Mouse (Mus musculus) heart, embryonic 11.5 days (tissue): ENCODE results near the gene Slc35b2. TPM values are rescaled to one million over a fixed set of nuclear protein-coding genes. Genes with fewer than 3 reads are reported as not detected.

Experiments
- ATAC-seq: fragments of 200-750 bp; cut with Nextera tagmentation; replicated peaks from 2 replicates; pipeline ENCODE4 v1.8.0; 2017; ENCODE audit warnings: moderate library complexity; ENCODE audit not compliant: insufficient number of reproducible peaks, low FRiP score, low TSS enrichment
- H3K27ac ChIP-seq: fragments of 300-500 bp; sonication (generic); 2 replicates; pipeline ENCODE4 v1.5.1; 2014; ENCODE audit warnings: mild to moderate bottlenecking, low read depth, low read length
- H3K27me3 ChIP-seq: fragments of 300-500 bp; sonication (generic); 2 replicates; pipeline ENCODE4 v1.6.1; 2014; ENCODE audit warnings: mild to moderate bottlenecking, low read length, mixed read lengths; ENCODE audit not compliant: control insufficient read depth, insufficient read depth
- H3K36me3 ChIP-seq: fragments of 300-500 bp; sonication (generic); 2 replicates; pipeline ENCODE4 v1.6.1; 2014; ENCODE audit warnings: mild to moderate bottlenecking, low read length, moderate library complexity, mixed read lengths; ENCODE audit not compliant: control insufficient read depth, insufficient read depth
- H3K4me1 ChIP-seq: fragments of 300-500 bp; sonication (generic); 2 replicates; pipeline ENCODE4 v1.6.1; 2014; ENCODE audit warnings: low read length; ENCODE audit not compliant: control insufficient read depth, insufficient read depth
- H3K4me2 ChIP-seq: fragments of 300-500 bp; sonication (generic); 2 replicates; pipeline ENCODE4 v1.6.1; 2014; ENCODE audit warnings: mild to moderate bottlenecking, moderate library complexity
- H3K4me3 ChIP-seq: fragments of 300-500 bp; sonication (generic); 2 replicates; pipeline ENCODE4 v1.5.1; 2014; ENCODE audit warnings: low read depth, low read length
- H3K9ac ChIP-seq: fragments of 300-500 bp; sonication (generic); 2 replicates; pipeline ENCODE4 v1.6.1; 2014; ENCODE audit warnings: mild to moderate bottlenecking, low read depth, low read length, moderate library complexity
- H3K9me3 ChIP-seq: fragments of 300-500 bp; sonication (generic); replicated peaks from 2 replicates; pipeline ENCODE4 v1.6.1; 2016; ENCODE audit warnings: low read length; ENCODE audit not compliant: control insufficient read depth
- WGBS: fragments of 180-500 bp; shearing (Covaris S2); extraction: QIAGEN DNeasy Blood & Tissue Kit; methylation state at CpG from one replicate; pipeline ENCODE4 v1.1.7; 2014; ENCODE audit not compliant: insufficient replicate concordance; 5-methylcytosine and 5-hydroxymethylcytosine counted together
- polyA plus RNA-seq: library from polyadenylated mRNA; unstranded; fragments of >200 nt; fragmentation: Nextera tagmentation; extraction: Ambion mirVana; gene quantifications from 2 replicates; pipeline ENCODE4 v1.2.1, GENCODE M21; 2014

Gene Slc35b2
- polyA plus RNA-seq = 87.2 and 91.0 TPM in 2 replicates

GRCm38 (mm10) chr17:45563655-45564530 is at the start of gene Slc35b2:
Gene Slc35b2, plus strand, starts transcription at chr17:45563874.
- Histone ChIP-seq H3K27me3 (no peaks in the 10 kb centered on the region), H3K9me3 (no peaks in the 10 kb centered on the region), H3K4me1 (peaks cover 14% of the 10 kb centered on the region), H3K4me2 (peak within 1 kb of the TSS; percentile 84), H3K4me3 (peak within 1 kb of the TSS; percentile 84), H3K9ac (peak within 1 kb of the TSS; percentile 91), H3K36me3 (peaks cover 18% of the 10 kb centered on the region), H3K27ac (peak within 1 kb of the TSS; percentile 80)
- WGBS = under 1% methylated on average over 57 of the region's 61 CpGs
- peak; percentile 63 for ATAC-seq

- 29% methylated on average over 15 of the region's 15 CpGs for WGBS
- Histone ChIP-seq H3K4me3 (no peak overlapping the region), H3K4me2 (no peak overlapping the region), H3K27me3 (no peaks in the 10 kb centered on the region), H3K36me3 (0 out of 2 replicates have a peak, but pooled peaks cover 4% of the 10 kb centered on the region), H3K9ac (no peak overlapping the region), H3K27ac (no peak overlapping the region), H3K4me1 (peaks cover 3% of the 10 kb centered on the region; the same call in 1 of the 2 replicates), H3K9me3 (no peaks in the 10 kb centered on the region)
- no peak for ATAC-seq
Measured at GRCm38 (mm10) chr17:45515204-45515726, 48.4 kb upstream of the Slc35b2 start.

- H3K9me3 ChIP-seq = no peaks in the 10 kb centered on the region
- no peaks in the 10 kb centered on the region for H3K27me3 ChIP-seq
- H3K36me3 ChIP-seq = 0 out of 2 replicates have a peak, but pooled peaks cover 3% of the 10 kb centered on the region
- no peak overlapping the region for H3K4me2 ChIP-seq
- WGBS = 65% methylated on average over 10 of the region's 10 CpGs
- peaks cover 5% of the 10 kb centered on the region for H3K4me1 ChIP-seq
- no peak overlapping the region for H3K27ac ChIP-seq
- ATAC-seq = no peak
- no peak overlapping the region for H3K4me3 ChIP-seq
- no peak overlapping the region for H3K9ac ChIP-seq
Measured at GRCm38 (mm10) chr17:45515806-45516205, 47.9 kb upstream of the Slc35b2 start.

GRCm38 (mm10) chr17:45516488-45516887 is 47.2 kb upstream of the Slc35b2 start:
- WGBS = 35% methylated on average over 8 of the region's 8 CpGs
- H3K4me2 ChIP-seq = no peak overlapping the region
- H3K36me3 ChIP-seq = 0 out of 2 replicates have a peak, but pooled peaks cover 2% of the 10 kb centered on the region
- no peaks in the 10 kb centered on the region for H3K9me3 ChIP-seq
- peaks cover 11% of the 10 kb centered on the region for H3K4me1 ChIP-seq
- no peak for ATAC-seq
- H3K27ac ChIP-seq = no peak overlapping the region
- H3K9ac ChIP-seq = no peak overlapping the region
- H3K27me3 ChIP-seq = no peaks in the 10 kb centered on the region
- H3K4me3 ChIP-seq = no peak overlapping the region

- no peak overlapping the region for H3K4me2 ChIP-seq
- no peak for ATAC-seq
- H3K4me3 ChIP-seq = no peak overlapping the region
- H3K4me1 ChIP-seq = peaks cover 13% of the 10 kb centered on the region
- H3K27ac ChIP-seq = no peak overlapping the region
- 0 out of 2 replicates have a peak, but pooled peaks cover 2% of the 10 kb centered on the region for H3K36me3 ChIP-seq
- H3K27me3 ChIP-seq = no peaks in the 10 kb centered on the region
- no peak overlapping the region for H3K9ac ChIP-seq
- no peaks in the 10 kb centered on the region for H3K9me3 ChIP-seq
- WGBS = 89% methylated on average over 21 of the region's 21 CpGs
Measured at GRCm38 (mm10) chr17:45517135-45517534, 46.5 kb upstream of the Slc35b2 start.

GRCm38 (mm10) chr17:45517549-45518215 is 46.0 kb upstream of the Slc35b2 start:
- H3K27ac ChIP-seq = no peak overlapping the region
- peaks cover 19% of the 10 kb centered on the region for H3K4me1 ChIP-seq
- no peak overlapping the region for H3K4me2 ChIP-seq
- 0 out of 2 replicates have a peak, but pooled peaks cover 2% of the 10 kb centered on the region for H3K36me3 ChIP-seq
- no peak overlapping the region for H3K4me3 ChIP-seq
- no peaks in the 10 kb centered on the region for H3K27me3 ChIP-seq
- 85% methylated on average over 28 of the region's 28 CpGs for WGBS
- no peak for ATAC-seq
- no peak overlapping the region for H3K9ac ChIP-seq
- no peaks in the 10 kb centered on the region for H3K9me3 ChIP-seq

- H3K36me3 ChIP-seq = 0 out of 2 replicates have a peak, but pooled peaks cover 2% of the 10 kb centered on the region
- no peak overlapping the region for H3K27ac ChIP-seq
- peaks cover 22% of the 10 kb centered on the region for H3K4me1 ChIP-seq
- H3K9me3 ChIP-seq = no peaks in the 10 kb centered on the region
- 76% methylated on average over 12 of the region's 12 CpGs for WGBS
- no peak overlapping the region for H3K4me3 ChIP-seq
- H3K27me3 ChIP-seq = no peaks in the 10 kb centered on the region
- no peak for ATAC-seq
- no peak overlapping the region for H3K9ac ChIP-seq
- no peak overlapping the region for H3K4me2 ChIP-seq
Measured at GRCm38 (mm10) chr17:45518766-45519475, 44.8 kb upstream of the Slc35b2 start.

- WGBS = 74% methylated on average over 11 of the region's 11 CpGs
- Histone ChIP-seq H3K9me3 (no peaks in the 10 kb centered on the region), H3K27ac (no peak overlapping the region), H3K4me2 (no peak overlapping the region), H3K4me1 (peaks cover 22% of the 10 kb centered on the region), H3K4me3 (no peak overlapping the region), H3K36me3 (0 out of 2 replicates have a peak, but pooled peaks cover 2% of the 10 kb centered on the region), H3K9ac (no peak overlapping the region), H3K27me3 (peaks cover 9% of the 10 kb centered on the region; the same call in 1 of the 2 replicates)
- ATAC-seq = no peak
Measured at GRCm38 (mm10) chr17:45520136-45520535, 43.5 kb upstream of the Slc35b2 start.
